Mouse (Mus musculus): ENCODE measurements around the gene Magix.

The Magix gene

GRCm38 (mm10) chrX:7674284-7675000 is 6.6 kb downstream of the Magix start:
- peak; percentile 46 to 53 for DNase-seq (ENCODE audit: low spot score in 2 of 2)

GRCm38 (mm10) chrX:7673578-7674281 is 7.3 kb downstream of the Magix start:
- DNase-seq (ENCODE audit: low spot score in 2 of 2), result no peak

GRCm38 (mm10) chrX:7672739-7673138 is 8.3 kb downstream of the Magix start:
- DNase-seq (ENCODE audit: low spot score in 2 of 2), result no peak

GRCm38 (mm10) chrX:7670921-7671623 is 10.0 kb downstream of the Magix start, which contains the start of gene Plp2:
Gene Plp2, minus strand, starts transcription at chrX:7671390.
- peak in 1 of 2 experiments; percentile 58 for DNase-seq (ENCODE audit: low spot score in 2 of 2)

- DNase-seq (ENCODE audit: low spot score in 2 of 2), result peak; percentile 60 to 62
These were observed 10.6 kb downstream of the Magix start for GRCm38 (mm10) chrX:7670390-7670881.

GRCm38 (mm10) chrX:7665739-7666502 is 15.1 kb downstream of the Magix start:
- no peak for DNase-seq (ENCODE audit: low spot score in 2 of 2)

GRCm38 (mm10) chrX:7664791-7665190 is 16.3 kb downstream of the Magix start:
- DNase-seq (ENCODE audit: low spot score in 2 of 2), result no peak

GRCm38 (mm10) chrX:7662936-7663335 is 18.1 kb downstream of the Magix start:
- no peak for DNase-seq (ENCODE audit: low spot score in 2 of 2)

- DNase-seq (ENCODE audit: low spot score in 2 of 2), result no peak
These were observed 20.0 kb downstream of the Magix start for GRCm38 (mm10) chrX:7661086-7661485.

- peak in 1 of 2 experiments; percentile 7 for DNase-seq (ENCODE audit: low spot score in 2 of 2)
These were observed 22.1 kb downstream of the Magix start for GRCm38 (mm10) chrX:7658785-7659589.

- DNase-seq (ENCODE audit: low spot score in 2 of 2), result peak in 1 of 2 experiments; percentile 19
These were observed 22.8 kb downstream of the Magix start for GRCm38 (mm10) chrX:7658031-7658784.

- no peak for DNase-seq (ENCODE audit: low spot score in 2 of 2)
These were observed 23.8 kb downstream of the Magix start, which contains the start of gene Prickle3 for GRCm38 (mm10) chrX:7657221-7657639. Gene Prickle3, plus strand, starts transcription at chrX:7657260.

GRCm38 (mm10) chrX:7648671-7649304 is 32.3 kb downstream of the Magix start:
- peak; percentile 79 to 83 for DNase-seq (ENCODE audit: low spot score in 2 of 2)

- DNase-seq (ENCODE audit: low spot score in 2 of 2), result peak; percentile 82
These were observed 35.7 kb downstream of the Magix start for GRCm38 (mm10) chrX:7645349-7645748.

GRCm38 (mm10) chrX:7640785-7641184 is 40.3 kb downstream of the Magix start:
- no peak for DNase-seq (ENCODE audit: low spot score in 2 of 2)

GRCm38 (mm10) chrX:7639536-7640325 is 41.3 kb downstream of the Magix start:
- peak in 1 of 2 experiments; percentile 49 for DNase-seq (ENCODE audit: low spot score in 2 of 2)

GRCm38 (mm10) chrX:7638401-7639091 is 42.5 kb downstream of the Magix start, which contains the start of gene Syp:
Gene Syp, plus strand, starts transcription at chrX:7638471.
- peak; percentile 91 for DNase-seq (ENCODE audit: low spot score in 2 of 2)

- peak; percentile 45 to 72 for DNase-seq (ENCODE audit: low spot score in 2 of 2)
These were observed 46.0 kb downstream of the Magix start for GRCm38 (mm10) chrX:7635101-7635500.
